Mouse (Mus musculus) layer of hippocampus, adult 8-10 months (tissue): Measurements from ENCODE around the gene Zbtb16. TPM values are rescaled to one million over a fixed set of nuclear protein-coding genes. Genes with fewer than 3 reads are reported as not detected.
A peak's percentile ranks its signal among the peaks of the same experiment; 100 is the strongest.

Experiments
- DNase-seq, 2 experiments: peaks; one replicate each; pipeline ENCODE4 v3.0.0; 2022; ENCODE audit warnings: low spot score in 2 of 2
- total RNA-seq, 4 experiments: library from RNA; stranded (reverse); gene quantifications; 2 replicates each; pipeline ENCODE4 v1.2.4; 2022

The Zbtb16 gene
- 100 to 1,000 TPM; 118 to 146 (median 137) TPM for total RNA-seq

- peak; percentile 76 to 88 for DNase-seq
Observed at GRCm38 (mm10) chr9:48835631-48836565, at the start of gene Zbtb16. Zbtb16 (minus strand) TSS chr9:48836222.

GRCm38 (mm10) chr9:48872896-48873295, 36.9 kb upstream of the Zbtb16 start:
- peak in 1 of 2 experiments; percentile 21 for DNase-seq

DNA sequence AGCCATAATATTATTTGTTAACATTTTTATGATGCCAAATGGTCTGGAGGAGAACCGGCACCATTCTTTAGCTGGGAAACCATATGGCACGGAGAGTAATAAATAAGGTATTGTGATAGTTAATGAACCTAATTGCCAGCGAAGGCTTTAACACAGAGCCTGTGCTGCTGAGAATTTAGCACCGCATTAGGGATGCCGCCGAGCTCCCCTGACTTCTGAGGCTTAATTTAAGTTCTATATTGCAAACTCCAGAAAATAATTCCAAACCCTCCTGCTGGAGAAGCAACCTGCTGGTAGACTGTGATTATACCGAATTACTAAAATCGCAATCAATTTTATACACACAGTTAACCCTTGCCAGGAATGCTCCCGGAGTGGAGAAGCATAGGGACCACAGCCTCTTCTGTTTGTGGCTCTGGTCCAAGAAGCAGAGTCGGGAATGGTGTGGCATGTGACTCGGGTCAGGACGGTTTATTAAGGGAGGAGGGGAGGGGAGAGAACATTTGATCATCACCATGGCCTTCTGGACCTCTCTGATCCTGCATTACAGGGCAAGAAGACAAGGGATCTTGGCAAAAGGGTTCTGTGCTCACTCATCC, 30.6 kb upstream of the Zbtb16 start:
- DNase-seq: no peak

DNA sequence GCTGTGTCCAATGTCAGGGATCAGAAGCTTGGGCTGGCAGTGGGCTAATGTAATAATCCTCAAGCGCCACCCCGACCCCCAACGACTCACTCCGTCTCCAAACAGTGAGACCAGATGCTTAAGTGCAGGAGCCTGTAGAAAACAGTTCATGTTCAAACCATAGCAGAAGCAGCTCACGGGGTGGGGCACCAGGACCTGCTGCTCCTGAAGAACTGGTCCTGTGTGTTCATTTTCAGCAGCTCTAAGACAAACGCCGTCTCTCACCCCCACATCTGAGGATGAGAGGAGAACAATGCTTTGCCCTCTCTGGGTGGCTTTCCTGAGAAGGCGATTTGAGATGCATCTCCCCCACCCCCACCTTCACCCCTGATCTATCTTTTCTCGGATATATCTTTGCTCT, 29.2 kb upstream of the Zbtb16 start:
- DNase-seq: no peak

DNA sequence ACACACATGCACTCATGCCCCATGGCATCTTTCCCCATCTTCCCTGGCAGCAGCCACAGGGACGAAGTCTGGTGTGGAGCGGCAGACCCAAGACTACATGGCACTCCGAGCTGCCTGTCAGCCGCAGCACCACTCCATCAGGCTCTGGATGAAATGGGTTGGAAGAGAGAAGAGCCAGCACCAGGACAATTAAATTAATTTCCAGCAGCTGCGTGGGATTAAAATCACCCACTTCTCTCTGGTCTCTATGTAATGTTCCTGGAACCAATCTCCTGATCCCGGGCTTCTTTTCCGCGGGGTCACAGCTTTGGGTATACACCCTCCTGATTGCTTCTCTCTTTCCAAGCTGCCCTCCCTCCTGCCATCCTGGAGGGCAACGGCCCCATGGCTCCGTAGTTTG, 25.5 kb upstream of the Zbtb16 start:
- peak in 1 of 2 experiments; percentile 19 for DNase-seq

DNA sequence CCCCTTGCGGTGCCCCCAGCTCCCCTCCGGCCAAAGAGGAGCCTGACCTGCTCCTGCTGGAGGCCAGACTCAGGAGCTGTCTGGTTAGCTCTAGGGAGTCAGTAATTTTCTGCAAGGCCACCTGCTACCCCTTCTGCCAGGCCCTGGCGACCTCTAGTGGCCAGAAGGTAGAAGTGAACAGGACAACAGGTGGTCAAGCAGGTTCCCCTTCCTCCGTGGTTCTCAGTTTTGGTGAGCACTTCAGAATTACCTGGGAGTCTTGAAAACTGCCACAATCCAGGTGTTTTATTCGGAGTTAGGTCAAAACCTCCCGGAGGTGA, 24.5 kb upstream of the Zbtb16 start:
- peak; percentile 57 to 64 for DNase-seq

- DNase-seq: no peak
Observed at GRCm38 (mm10) chr9:48859828-48860525, 24.0 kb upstream of the Zbtb16 start.

DNA sequence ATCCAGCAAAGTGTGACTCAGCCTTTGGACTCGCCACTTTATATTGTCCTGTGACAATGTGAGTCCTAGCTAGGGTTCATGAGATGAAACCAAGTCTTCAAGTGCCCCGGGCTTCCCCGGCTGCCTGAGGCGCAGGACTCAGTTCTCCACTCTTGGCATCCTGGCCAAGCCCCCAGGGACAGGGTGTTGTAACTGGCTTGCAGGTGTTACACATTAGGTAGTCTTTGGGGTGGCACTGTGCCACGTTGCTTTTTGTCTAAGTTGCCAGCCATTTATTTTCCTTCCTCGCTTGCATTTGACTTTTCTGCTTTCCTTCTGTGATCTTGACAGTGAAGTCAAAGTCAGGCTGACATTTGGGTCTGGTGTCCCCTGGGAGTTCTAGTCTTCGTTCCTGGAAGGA, 21.9 kb upstream of the Zbtb16 start:
- no peak for DNase-seq

GRCm38 (mm10) chr9:48856240-48856639, 20.2 kb upstream of the Zbtb16 start:
- no peak for DNase-seq

- DNase-seq: no peak
Observed at GRCm38 (mm10) chr9:48849531-48849930, 13.5 kb upstream of the Zbtb16 start.

- DNase-seq: no peak
Observed at GRCm38 (mm10) chr9:48839568-48839967, 3.5 kb upstream of the Zbtb16 start.

DNA sequence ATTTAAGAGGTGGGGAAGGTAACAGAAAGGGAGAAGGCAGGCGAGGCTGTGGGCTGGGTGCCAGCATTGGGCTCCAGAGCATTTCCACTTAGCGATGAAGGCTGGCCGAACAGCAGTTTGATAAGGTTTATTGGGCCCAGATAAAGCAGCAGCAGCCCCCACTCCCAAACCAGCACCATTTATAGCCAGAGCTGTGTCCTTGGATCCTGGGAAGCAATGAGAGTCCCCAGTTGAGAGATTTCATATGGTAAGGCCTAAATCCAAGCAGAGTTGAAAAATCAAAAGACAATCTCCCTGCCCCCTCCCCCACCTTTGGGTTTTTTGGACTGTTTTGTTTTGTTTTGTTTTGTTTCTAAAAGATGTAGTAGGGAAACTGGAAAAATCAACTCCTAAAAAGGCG, 2.3 kb upstream of the Zbtb16 start:
- DNase-seq: no peak

DNA sequence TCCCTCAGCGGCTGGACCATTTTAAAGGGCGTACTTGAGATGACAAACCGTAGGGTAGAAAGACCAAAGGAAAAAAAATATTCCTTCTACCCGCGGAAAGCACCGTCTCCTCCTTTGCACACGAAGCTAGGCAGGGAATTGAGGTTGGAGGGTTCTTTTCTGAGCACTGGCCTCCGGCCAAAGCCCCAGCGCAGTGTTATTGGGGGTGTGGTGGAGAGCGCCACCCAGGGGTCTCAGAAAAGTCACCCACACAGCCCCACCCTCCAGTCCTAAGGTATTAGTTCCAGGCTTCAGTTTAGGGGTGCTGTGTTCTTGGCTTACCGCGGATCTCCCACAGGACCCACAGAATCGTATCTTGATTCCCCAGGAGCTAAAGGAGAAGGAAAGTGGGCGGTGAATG, 1.2 kb upstream of the Zbtb16 start:
- no peak for DNase-seq

GRCm38 (mm10) chr9:48836566-48836930, 526 bp upstream of the Zbtb16 start:
- DNase-seq: no peak

DNA sequence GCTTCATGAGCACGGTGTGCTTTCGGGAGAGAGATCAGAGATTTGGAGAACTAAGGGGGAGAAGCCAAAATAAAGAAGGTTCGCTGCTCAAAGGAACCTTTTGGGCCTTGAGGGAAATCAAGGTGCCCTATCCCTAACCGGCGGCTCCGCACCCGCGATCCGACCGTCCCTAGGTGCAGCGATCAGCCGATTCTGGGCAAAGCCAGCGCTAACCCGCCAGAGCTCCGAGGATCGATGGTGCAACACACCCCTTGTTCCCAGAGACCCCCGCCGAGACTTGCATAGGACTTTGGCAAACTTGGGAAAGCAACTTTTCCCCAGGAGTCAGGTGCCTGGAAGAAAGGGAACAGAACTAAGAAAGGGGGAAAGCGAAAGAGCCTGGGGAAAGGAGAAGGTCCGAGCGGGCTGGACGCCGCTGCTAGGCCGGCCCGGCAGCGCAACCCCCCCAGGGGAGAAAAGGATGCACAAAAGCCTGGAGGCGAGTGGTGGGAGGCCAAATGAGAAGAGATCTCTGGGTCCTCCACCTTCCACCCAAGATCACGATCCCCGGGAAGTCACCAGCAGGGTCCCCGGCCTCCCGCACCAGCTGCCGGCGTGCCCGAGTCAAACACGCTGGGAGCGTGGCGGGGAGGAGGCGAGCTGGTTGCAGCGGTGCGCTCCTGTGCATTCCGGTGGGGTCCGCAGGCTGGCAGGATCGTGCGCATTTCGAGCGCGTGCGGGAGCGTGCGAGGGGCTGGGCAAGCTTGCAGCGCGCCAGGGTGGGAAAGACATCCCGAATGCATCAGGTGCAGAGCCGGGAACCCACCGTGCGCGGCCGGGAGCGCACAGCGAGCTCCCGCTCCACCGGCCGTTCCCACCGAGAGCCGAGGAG, 1.2 kb downstream of the Zbtb16 start:
- DNase-seq: no peak

- DNase-seq: no peak
Observed at GRCm38 (mm10) chr9:48834006-48834405, 2.0 kb downstream of the Zbtb16 start.

GRCm38 (mm10) chr9:48833493-48833892, 2.5 kb downstream of the Zbtb16 start:
- no peak for DNase-seq

- no peak for DNase-seq
Observed at GRCm38 (mm10) chr9:48832473-48833100, 3.4 kb downstream of the Zbtb16 start.

DNA sequence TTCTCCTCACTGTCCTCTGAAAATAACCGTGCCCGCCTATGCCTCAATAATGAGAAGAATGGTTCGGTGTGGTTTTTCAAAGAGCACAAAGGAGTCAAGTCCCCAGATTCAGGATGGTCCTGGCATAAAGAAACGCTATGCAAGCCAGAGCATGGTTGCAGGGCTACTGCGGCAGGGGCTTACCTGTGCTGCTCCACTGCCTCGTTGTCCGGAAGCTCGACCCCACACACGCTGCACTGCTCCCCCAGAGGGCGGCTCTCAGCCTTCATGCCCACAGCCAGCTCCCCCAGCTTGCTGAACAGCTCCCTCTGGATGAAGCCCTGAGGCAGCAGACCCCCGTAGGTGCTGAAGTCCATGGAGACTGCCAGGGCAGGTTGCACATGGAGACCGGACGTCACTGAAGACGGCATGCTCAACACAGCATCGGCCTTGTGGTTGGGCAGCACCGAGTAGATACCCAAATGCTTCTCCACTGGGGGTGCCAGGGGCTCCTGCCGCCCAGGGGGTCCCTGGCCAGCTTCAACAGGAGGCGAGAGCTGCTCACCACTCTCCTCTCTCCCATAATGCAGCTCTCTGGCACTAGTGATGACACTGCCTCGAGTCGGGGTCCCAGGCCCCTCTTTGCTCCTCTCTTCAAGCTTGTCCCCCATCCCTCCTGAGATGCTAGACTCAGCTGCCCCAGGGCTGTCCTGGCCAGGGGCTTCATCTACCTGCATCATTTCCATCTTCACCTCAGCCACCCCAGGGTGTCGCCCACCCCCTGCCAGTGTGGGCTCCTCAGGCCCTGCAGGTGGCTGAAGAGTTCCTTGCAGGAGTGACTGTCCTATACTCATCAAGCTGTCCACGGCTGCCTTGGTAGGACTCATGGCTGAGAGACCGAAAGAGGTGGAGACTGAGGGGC, 4.2 kb downstream of the Zbtb16 start:
- no peak for DNase-seq

DNA sequence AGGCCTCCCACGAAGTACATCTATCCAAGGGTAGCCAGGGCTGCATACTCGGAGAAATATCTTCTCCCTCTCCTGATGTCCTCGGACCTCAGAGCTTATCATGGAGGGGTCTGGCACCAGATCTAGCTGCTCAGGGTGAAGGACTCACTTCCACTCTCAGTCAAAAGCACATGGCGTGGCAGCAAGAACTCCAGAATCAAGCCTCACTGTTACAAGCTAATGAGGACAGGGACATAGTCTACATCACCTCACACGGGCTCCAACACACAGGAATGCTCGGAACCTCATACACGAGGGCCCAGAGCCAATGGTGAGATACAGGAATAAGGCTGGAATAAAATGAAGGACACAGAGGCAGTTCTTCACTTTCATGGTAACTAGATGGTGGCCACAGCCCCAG, 7.2 kb downstream of the Zbtb16 start:
- no peak for DNase-seq
